Mouse (Mus musculus): Measurements from ENCODE around the gene Olfr1054. TPM values are rescaled to one million over a fixed set of nuclear protein-coding genes. Genes with fewer than 3 reads are reported as not detected.

Gene Olfr1054
- total RNA-seq (2023), result not detected in 4 replicates

DNA sequence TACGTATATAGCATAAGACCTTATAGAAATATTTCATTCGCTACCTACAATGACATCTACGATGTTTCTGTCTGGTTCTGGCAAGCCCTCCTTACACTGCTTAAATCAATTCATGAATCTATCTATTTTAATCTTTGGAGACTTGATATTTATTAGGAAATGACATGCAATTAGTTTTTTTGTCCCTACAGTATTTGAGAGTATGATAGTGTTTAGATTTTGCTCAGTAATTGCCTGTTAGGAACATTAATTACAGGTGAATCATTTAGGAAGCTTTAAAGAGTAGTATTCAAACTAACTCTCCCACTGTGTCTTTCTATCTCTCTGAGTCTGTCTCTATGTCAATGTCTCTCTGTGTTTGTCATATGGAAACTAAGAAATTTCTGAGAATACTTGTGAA is at the start of gene Olfr1054:
Olfr1054 (minus strand) TSS at position 101 of the 400 bp plus-strand sequence.

DNA sequence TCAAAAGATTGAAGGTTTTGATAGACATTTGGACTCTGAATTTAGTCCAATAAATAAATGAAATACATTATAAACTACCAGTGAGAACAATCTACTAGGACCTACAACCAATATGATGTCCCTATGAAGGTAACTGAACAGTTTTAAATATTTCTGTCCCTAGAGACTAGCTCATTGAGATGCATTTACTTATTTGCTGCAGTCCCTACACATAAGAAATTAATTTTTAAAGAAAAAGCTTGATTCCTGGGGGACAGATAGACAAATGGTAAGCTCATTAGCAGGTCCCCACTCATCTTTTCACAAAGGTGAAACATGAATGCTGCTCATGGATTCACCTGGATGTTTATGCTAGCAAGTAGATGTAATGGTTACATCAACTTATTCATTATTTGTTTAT is 43.1 kb upstream of the Olfr1054 start, which contains the start of gene Olfr1057:
Olfr1057 (minus strand) TSS at position 101 of the 400 bp plus-strand sequence.

DNA sequence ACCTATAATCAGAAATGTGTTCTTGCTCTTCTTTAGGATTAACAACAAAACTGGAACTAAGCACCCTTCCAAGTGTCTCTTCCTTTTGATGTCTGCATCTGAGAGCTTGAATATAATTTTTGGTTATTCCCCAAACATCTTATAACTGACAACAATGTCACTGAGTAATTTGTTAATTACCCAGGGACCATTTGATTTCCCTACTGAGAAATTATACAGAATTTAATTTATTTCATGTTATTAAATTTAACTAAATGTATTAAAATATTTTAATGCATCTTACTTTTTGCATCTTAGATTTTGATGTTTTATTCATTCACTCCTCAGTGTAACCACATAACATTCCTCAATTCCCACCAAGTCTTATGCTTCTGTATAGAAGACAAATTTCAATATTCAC is 27.1 kb upstream of the Olfr1054 start, which contains the start of gene Olfr1056:
Olfr1056 (minus strand) TSS at position 101 of the 400 bp plus-strand sequence.

DNA sequence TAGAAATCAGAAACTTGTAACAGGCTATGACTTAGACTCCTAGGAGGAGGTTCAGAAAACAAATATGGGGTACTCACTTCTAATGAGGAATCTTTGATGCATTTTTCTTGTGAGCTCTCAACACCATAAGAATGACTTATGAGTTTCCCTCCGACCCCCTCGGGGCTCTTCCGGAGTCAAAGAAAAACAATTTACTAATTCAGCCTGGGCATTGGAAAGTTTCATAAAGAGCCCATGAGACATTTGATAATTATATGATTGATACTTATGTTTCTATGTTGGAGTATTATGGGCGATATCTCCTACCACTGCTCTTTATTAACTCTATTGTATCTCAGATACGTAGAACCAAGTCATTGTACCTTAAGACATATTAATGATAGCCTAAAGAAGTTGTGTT is 15.0 kb upstream of the Olfr1054 start, which contains the start of gene Olfr1055:
Olfr1055 (minus strand) TSS at position 101 of the 400 bp plus-strand sequence.

DNA sequence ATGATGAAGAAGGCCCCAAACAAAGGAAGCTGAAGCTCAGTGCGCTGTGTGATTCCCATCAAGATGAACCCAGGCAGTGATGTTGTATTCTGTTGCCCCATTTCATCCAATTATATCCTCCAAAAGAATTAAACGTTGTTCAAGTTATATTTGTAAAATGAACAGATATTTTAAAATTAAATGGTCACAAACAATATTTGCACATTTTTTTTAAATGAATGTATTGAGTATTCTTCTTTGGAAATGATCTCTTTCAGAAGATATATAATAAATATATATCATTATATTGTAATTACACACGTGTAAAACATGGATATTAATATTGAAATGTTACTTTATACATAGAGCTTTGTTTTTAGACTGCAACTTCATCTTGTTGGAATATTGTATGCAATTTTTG is 20.0 kb downstream of the Olfr1054 start, which contains the start of gene Olfr1053:
Olfr1053 (minus strand) TSS at position 101 of the 400 bp plus-strand sequence.

DNA sequence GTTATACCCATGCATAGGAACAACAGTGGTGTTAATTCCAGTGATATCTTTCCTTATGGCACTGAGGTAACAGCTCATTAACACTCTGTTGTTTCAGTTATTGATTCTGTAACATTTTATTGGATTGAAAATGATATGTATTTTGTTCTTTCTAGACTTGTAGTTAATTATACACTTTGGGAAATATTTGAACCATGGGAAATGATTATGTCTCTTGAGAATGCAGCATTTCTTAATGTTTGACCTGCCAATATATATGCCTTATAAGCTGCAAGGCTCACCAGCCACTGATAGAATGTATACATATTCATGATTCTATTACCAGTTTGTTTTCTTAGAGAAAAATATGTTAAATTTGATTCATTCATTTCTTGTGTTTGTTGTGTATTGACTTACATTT is 43.1 kb downstream of the Olfr1054 start, which contains the start of gene Olfr1052:
Olfr1052 (plus strand) TSS at position 301 of the 400 bp plus-strand sequence.

Other genes with a start within 250 kb of the Olfr1054 start
- gene Olfr1037, start 248.0 kb downstream of the Olfr1054 start, total RNA-seq (2023), result not detected in 4 replicates
- not detected in 4 replicates for gene Olfr1039, start 199.5 kb downstream of the Olfr1054 start, total RNA-seq (2023)
- not detected in 4 replicates for gene Olfr1040, start 188.7 kb downstream of the Olfr1054 start, total RNA-seq (2023)
- not detected in 4 replicates for gene Olfr1042, start 173.6 kb downstream of the Olfr1054 start, total RNA-seq (2023)
- not detected in 4 replicates for gene Olfr1043, start 167.9 kb downstream of the Olfr1054 start, total RNA-seq (2023)
- not detected in 4 replicates for gene Olfr1044, start 157.6 kb downstream of the Olfr1054 start, total RNA-seq (2023)
- not detected in 4 replicates for gene Olfr52, start 149.8 kb downstream of the Olfr1054 start, total RNA-seq (2023)
- not detected in 4 replicates for gene Olfr1045, start 132.4 kb downstream of the Olfr1054 start, total RNA-seq (2023)
- gene Olfr1046, start 116.1 kb downstream of the Olfr1054 start, total RNA-seq (2023), result not detected in 4 replicates
- gene Olfr1047, start 104.0 kb downstream of the Olfr1054 start, total RNA-seq (2023), result not detected in 4 replicates
- gene Olfr1048, start 95.1 kb downstream of the Olfr1054 start, total RNA-seq (2023), result not detected in 4 replicates
- not detected in 4 replicates for gene Olfr1049, start 77.1 kb downstream of the Olfr1054 start, total RNA-seq (2023)
- gene Olfr1051, start 56.3 kb downstream of the Olfr1054 start, total RNA-seq (2023), result not detected in 4 replicates
- not detected in 4 replicates for gene Olfr1052, start 43.0 kb downstream of the Olfr1054 start, total RNA-seq (2023)
- not detected in 4 replicates for gene Olfr1053, start 20.1 kb downstream of the Olfr1054 start, total RNA-seq (2023)
- gene Olfr1055, start 14.9 kb upstream of the Olfr1054 start, total RNA-seq (2023), result not detected in 4 replicates
- gene Olfr1056, start 27.0 kb upstream of the Olfr1054 start, total RNA-seq (2023), result not detected in 4 replicates
- gene Olfr1057, start 43.0 kb upstream of the Olfr1054 start, total RNA-seq (2023), result not detected in 4 replicates
- gene Olfr1058, start 53.1 kb upstream of the Olfr1054 start, total RNA-seq (2023), result not detected in 4 replicates
- gene Olfr1061, start 78.6 kb upstream of the Olfr1054 start, total RNA-seq (2023), result not detected in 4 replicates
- gene Olfr1062, start 91.3 kb upstream of the Olfr1054 start, total RNA-seq (2023), result not detected in 4 replicates
- not detected in 4 replicates for gene Olfr1065, start 115.2 kb upstream of the Olfr1054 start, total RNA-seq (2023)
- gene Olfr1066, start 120.8 kb upstream of the Olfr1054 start, total RNA-seq (2023), result not detected in 4 replicates
- gene Olfr228, start 152.0 kb upstream of the Olfr1054 start, total RNA-seq (2023), result not detected in 4 replicates
- not detected in 4 replicates for gene Olfr1076, start 173.0 kb upstream of the Olfr1054 start, total RNA-seq (2023)
- not detected in 4 replicates for gene Olfr1079, start 207.0 kb upstream of the Olfr1054 start, total RNA-seq (2023)
- not detected in 4 replicates for gene Olfr1080, start 222.8 kb upstream of the Olfr1054 start, total RNA-seq (2023)

Measured in B cell, adult 62 days (primary cell).